Mouse (Mus musculus) limb, embryonic 15.5 days (tissue): ENCODE results near the gene Rnf20. TPM values are rescaled to one million over a fixed set of nuclear protein-coding genes. Genes with fewer than 3 reads are reported as not detected.

Experiments used
- ATAC-seq: fragments of 200-750 bp; cut with Nextera tagmentation; 2 replicates; pipeline ENCODE4 v1.8.0; 2017; ENCODE audit warnings: low read depth, moderate TSS enrichment; ENCODE audit not compliant: insufficient number of reproducible peaks, low FRiP score, low TSS enrichment
- H3K27ac ChIP-seq: fragments of 300-500 bp; sonication (generic); 2 replicates; pipeline ENCODE4 v1.5.1; 2015; ENCODE audit warnings: moderate library complexity, mild to moderate bottlenecking, inconsistent platforms
- H3K27me3 ChIP-seq: fragments of 300-500 bp; sonication (generic); 2 replicates; pipeline ENCODE4 v1.6.1; 2015; ENCODE audit warnings: inconsistent platforms
- H3K36me3 ChIP-seq: fragments of 300-500 bp; sonication (generic); 2 replicates; pipeline ENCODE4 v1.6.1; 2015; ENCODE audit warnings: inconsistent platforms
- H3K4me1 ChIP-seq: fragments of 300-500 bp; sonication (generic); 2 replicates; pipeline ENCODE4 v1.6.1; 2015; ENCODE audit warnings: inconsistent platforms
- H3K4me2 ChIP-seq: fragments of 300-500 bp; sonication (generic); 2 replicates; pipeline ENCODE4 v1.6.1; 2015; ENCODE audit warnings: mild to moderate bottlenecking, inconsistent platforms
- H3K4me3 ChIP-seq: fragments of 300-500 bp; sonication (generic); 2 replicates; pipeline ENCODE4 v1.5.1; 2015; ENCODE audit warnings: mild to moderate bottlenecking, inconsistent platforms
- H3K9ac ChIP-seq: fragments of 300-500 bp; sonication (generic); 2 replicates; pipeline ENCODE4 v1.6.1; 2015; ENCODE audit warnings: inconsistent platforms
- H3K9me3 ChIP-seq: fragments of 300-500 bp; sonication (generic); 2 replicates; pipeline ENCODE4 v1.6.1; 2016; ENCODE audit warnings: inconsistent platforms
- WGBS: fragments of 180-500 bp; shearing (Covaris S2); methylation state at CpG from one replicate; pipeline ENCODE4 v1.1.7; 2015; 5-methylcytosine and 5-hydroxymethylcytosine counted together
- polyA plus RNA-seq: library from polyadenylated mRNA; unstranded; fragments of >200 nt; fragmentation: Nextera tagmentation; extraction: Ambion mirVana; gene quantifications from 2 replicates; pipeline ENCODE4 v1.2.1, GENCODE M21; 2015

Gene Rnf20
- 37.0 and 40.0 TPM in 2 replicates for polyA plus RNA-seq

GRCm38 (mm10) chr4:49631319-49632138, at the start of gene Rnf20:
Rnf20 (plus strand) TSS chr4:49632006.
- Histone ChIP-seq H3K27me3 (no peaks in the 10 kb centered on the region), H3K27ac (peak within 1 kb of the TSS; percentile 92), H3K4me3 (peak within 1 kb of the TSS; percentile 73), H3K4me1 (peaks cover 7% of the 10 kb centered on the region), H3K4me2 (peak within 1 kb of the TSS; percentile 66), H3K9ac (peak within 1 kb of the TSS; percentile 68), H3K36me3 (peaks cover 29% of the 10 kb centered on the region), H3K9me3 (no peaks in the 10 kb centered on the region)
- WGBS, result 3% methylated on average over 37 of the region's 37 CpGs
- ATAC-seq, result peak; percentile 96

GRCm38 (mm10) chr4:49583965-49584831, 47.6 kb upstream of the Rnf20 start:
- H3K4me2 ChIP-seq, result peak overlapping the region; percentile 1; the same call in 1 of the 2 replicates
- no peak for ATAC-seq
- H3K36me3 ChIP-seq, result peaks cover 13% of the 10 kb centered on the region
- H3K4me1 ChIP-seq, result peaks cover 47% of the 10 kb centered on the region
- peak overlapping the region; percentile 70 for H3K27ac ChIP-seq
- no peak overlapping the region for H3K4me3 ChIP-seq
- no peaks in the 10 kb centered on the region for H3K27me3 ChIP-seq
- no peak overlapping the region for H3K9ac ChIP-seq
- H3K9me3 ChIP-seq, result no peaks in the 10 kb centered on the region
- 27% methylated on average over 14 of the region's 14 CpGs for WGBS

- Histone ChIP-seq H3K9me3 (no peaks in the 10 kb centered on the region), H3K4me2 (no peak overlapping the region), H3K36me3 (peaks cover 13% of the 10 kb centered on the region), H3K4me1 (peaks cover 41% of the 10 kb centered on the region), H3K9ac (no peak overlapping the region), H3K27me3 (no peaks in the 10 kb centered on the region), H3K4me3 (no peak overlapping the region), H3K27ac (peak overlapping the region; percentile 78)
- peak; percentile 79 for ATAC-seq
- WGBS, result 41% methylated on average over 7 of the region's 7 CpGs
These were observed 46.2 kb upstream of the Rnf20 start for GRCm38 (mm10) chr4:49585524-49586101.

GRCm38 (mm10) chr4:49586811-49587210, 45.0 kb upstream of the Rnf20 start:
- ATAC-seq, result no peak
- Histone ChIP-seq H3K4me1 (peaks cover 34% of the 10 kb centered on the region), H3K9me3 (no peaks in the 10 kb centered on the region), H3K36me3 (peaks cover 13% of the 10 kb centered on the region), H3K27me3 (no peaks in the 10 kb centered on the region), H3K9ac (no peak overlapping the region), H3K4me3 (no peak overlapping the region), H3K27ac (0 out of 2 replicates have a peak overlapping the region, but pooled peaks have one; percentile 78), H3K4me2 (no peak overlapping the region)
- 90% methylated on average over 10 of the region's 10 CpGs for WGBS

GRCm38 (mm10) chr4:49590152-49590551, 41.7 kb upstream of the Rnf20 start:
- Histone ChIP-seq H3K36me3 (peaks cover 13% of the 10 kb centered on the region), H3K9me3 (no peaks in the 10 kb centered on the region), H3K4me1 (peaks cover 17% of the 10 kb centered on the region), H3K4me3 (no peak overlapping the region), H3K4me2 (no peak overlapping the region), H3K27ac (no peak overlapping the region), H3K27me3 (no peaks in the 10 kb centered on the region), H3K9ac (no peak overlapping the region)
- no peak for ATAC-seq
- 82% methylated on average over 2 of the region's 2 CpGs for WGBS

GRCm38 (mm10) chr4:49596846-49597182, 35.0 kb upstream of the Rnf20 start:
- Histone ChIP-seq H3K4me1 (peaks cover 5% of the 10 kb centered on the region), H3K4me2 (peak overlapping the region; percentile 87), H3K27me3 (no peaks in the 10 kb centered on the region), H3K9me3 (no peaks in the 10 kb centered on the region), H3K27ac (peak overlapping the region; percentile 89), H3K9ac (peak overlapping the region; percentile 62), H3K36me3 (no peaks in the 10 kb centered on the region), H3K4me3 (peak overlapping the region; percentile 82)
- ATAC-seq, result no peak; the same call in 1 of the 2 replicates
- under 1% methylated on average over 20 of the region's 20 CpGs for WGBS

GRCm38 (mm10) chr4:49597183-49598100, 34.4 kb upstream of the Rnf20 start, which contains the start of gene Tmem246:
Tmem246 (minus strand) TSS chr4:49597876.
- WGBS, result under 1% methylated on average over 67 of the region's 77 CpGs
- ATAC-seq, result peak; percentile 88
- Histone ChIP-seq H3K4me2 (peak within 1 kb of the TSS; percentile 87), H3K36me3 (no peaks in the 10 kb centered on the region), H3K9me3 (no peaks in the 10 kb centered on the region), H3K4me1 (peaks cover 5% of the 10 kb centered on the region), H3K4me3 (peak within 1 kb of the TSS; percentile 82), H3K27ac (peak within 1 kb of the TSS; percentile 89), H3K9ac (peak within 1 kb of the TSS; percentile 62), H3K27me3 (no peaks in the 10 kb centered on the region)

GRCm38 (mm10) chr4:49603161-49603560, 28.6 kb upstream of the Rnf20 start:
- Histone ChIP-seq H3K4me2 (no peak overlapping the region), H3K27ac (no peak overlapping the region), H3K36me3 (no peaks in the 10 kb centered on the region), H3K4me3 (no peak overlapping the region), H3K4me1 (no peaks in the 10 kb centered on the region), H3K9me3 (no peaks in the 10 kb centered on the region), H3K9ac (no peak overlapping the region), H3K27me3 (no peaks in the 10 kb centered on the region)
- 59% methylated on average over 2 of the region's 2 CpGs for WGBS
- ATAC-seq, result no peak

GRCm38 (mm10) chr4:49604016-49604546, 27.7 kb upstream of the Rnf20 start:
- Histone ChIP-seq H3K27ac (no peak overlapping the region), H3K9me3 (no peaks in the 10 kb centered on the region), H3K4me3 (no peak overlapping the region), H3K4me1 (no peaks in the 10 kb centered on the region), H3K9ac (no peak overlapping the region), H3K4me2 (no peak overlapping the region), H3K27me3 (no peaks in the 10 kb centered on the region), H3K36me3 (no peaks in the 10 kb centered on the region)
- ATAC-seq, result no peak
- WGBS, result 25% methylated on average over 1 of the region's 1 CpGs

- 84% methylated on average over 5 of the region's 5 CpGs for WGBS
- Histone ChIP-seq H3K9ac (no peak overlapping the region), H3K36me3 (no peaks in the 10 kb centered on the region), H3K27ac (no peak overlapping the region), H3K9me3 (no peaks in the 10 kb centered on the region), H3K4me1 (no peaks in the 10 kb centered on the region), H3K27me3 (no peaks in the 10 kb centered on the region), H3K4me2 (no peak overlapping the region), H3K4me3 (no peak overlapping the region)
- no peak for ATAC-seq
These were observed 27.2 kb upstream of the Rnf20 start for GRCm38 (mm10) chr4:49604616-49605015.

- no peak overlapping the region for H3K27ac ChIP-seq
- H3K4me3 ChIP-seq, result no peak overlapping the region
- H3K9ac ChIP-seq, result no peak overlapping the region
- H3K9me3 ChIP-seq, result no peaks in the 10 kb centered on the region
- no peaks in the 10 kb centered on the region for H3K27me3 ChIP-seq
- 67% methylated on average over 1 of the region's 1 CpGs for WGBS
- ATAC-seq, result no peak
- H3K4me2 ChIP-seq, result no peak overlapping the region
- H3K36me3 ChIP-seq, result no peaks in the 10 kb centered on the region
- no peaks in the 10 kb centered on the region for H3K4me1 ChIP-seq
These were observed 26.3 kb upstream of the Rnf20 start for GRCm38 (mm10) chr4:49605459-49605858.
